Mouse (Mus musculus) hindbrain, embryonic 16.5 days (tissue): ENCODE measurements around the gene Dync2li1. TPM values are rescaled to one million over a fixed set of nuclear protein-coding genes. Genes with fewer than 3 reads are reported as not detected.

Source experiments
- ATAC-seq: fragments of 200-750 bp; cut with Nextera tagmentation; 2 replicates; pipeline ENCODE4 v1.8.0; 2017; ENCODE audit warnings: moderate TSS enrichment, moderate library complexity
- H3K27ac ChIP-seq: fragments of 300-500 bp; sonication (generic); 2 replicates; pipeline ENCODE4 v1.5.1; 2014; ENCODE audit warnings: low read depth, mild to moderate bottlenecking, control low read depth, low read length, moderate library complexity
- H3K27me3 ChIP-seq: fragments of 300-500 bp; sonication (generic); replicated peaks from 2 replicates; pipeline ENCODE4 v1.6.1; 2014; ENCODE audit warnings: low read length; ENCODE audit not compliant: control insufficient read depth, insufficient read depth
- H3K36me3 ChIP-seq: fragments of 300-500 bp; sonication (generic); 2 replicates; pipeline ENCODE4 v1.6.1; 2014; ENCODE audit warnings: mild to moderate bottlenecking, low read length, moderate library complexity, mixed read lengths; ENCODE audit not compliant: control insufficient read depth, insufficient read depth
- H3K4me1 ChIP-seq: fragments of 300-500 bp; sonication (generic); 2 replicates; pipeline ENCODE4 v1.6.1; 2014; ENCODE audit warnings: low read depth, low read length; ENCODE audit not compliant: control insufficient read depth, insufficient read depth
- H3K4me2 ChIP-seq: fragments of 300-500 bp; sonication (generic); 2 replicates; pipeline ENCODE4 v1.6.1; 2014; ENCODE audit warnings: mild to moderate bottlenecking, low read length, control low read depth, moderate library complexity
- H3K4me3 ChIP-seq: fragments of 300-500 bp; sonication (generic); 2 replicates; pipeline ENCODE4 v1.5.1; 2014; ENCODE audit warnings: mild to moderate bottlenecking, low read length, control low read depth, moderate library complexity
- H3K9ac ChIP-seq: fragments of 300-500 bp; sonication (generic); 2 replicates; pipeline ENCODE4 v1.6.1; 2014; ENCODE audit warnings: low read depth, mild to moderate bottlenecking, control low read depth, low read length, moderate library complexity
- H3K9me3 ChIP-seq: fragments of 300-500 bp; sonication (generic); 2 replicates; pipeline ENCODE4 v1.6.1; 2014; ENCODE audit warnings: mild to moderate bottlenecking, low read length, moderate library complexity; ENCODE audit not compliant: control insufficient read depth
- WGBS: fragments of 180-500 bp; shearing (Covaris S2); extraction: QIAGEN DNeasy Blood & Tissue Kit; methylation state at CpG from one replicate; pipeline ENCODE4 v1.1.7; 2014; 5-methylcytosine and 5-hydroxymethylcytosine counted together
- polyA plus RNA-seq: library from polyadenylated mRNA; unstranded; fragments of >200 nt; fragmentation: Nextera tagmentation; extraction: Ambion mirVana; gene quantifications from 2 replicates; pipeline ENCODE4 v1.2.1, GENCODE M21; 2015

The Dync2li1 gene
- polyA plus RNA-seq, 1 experiment from 2014 or later: 39.0 TPM

DNA sequence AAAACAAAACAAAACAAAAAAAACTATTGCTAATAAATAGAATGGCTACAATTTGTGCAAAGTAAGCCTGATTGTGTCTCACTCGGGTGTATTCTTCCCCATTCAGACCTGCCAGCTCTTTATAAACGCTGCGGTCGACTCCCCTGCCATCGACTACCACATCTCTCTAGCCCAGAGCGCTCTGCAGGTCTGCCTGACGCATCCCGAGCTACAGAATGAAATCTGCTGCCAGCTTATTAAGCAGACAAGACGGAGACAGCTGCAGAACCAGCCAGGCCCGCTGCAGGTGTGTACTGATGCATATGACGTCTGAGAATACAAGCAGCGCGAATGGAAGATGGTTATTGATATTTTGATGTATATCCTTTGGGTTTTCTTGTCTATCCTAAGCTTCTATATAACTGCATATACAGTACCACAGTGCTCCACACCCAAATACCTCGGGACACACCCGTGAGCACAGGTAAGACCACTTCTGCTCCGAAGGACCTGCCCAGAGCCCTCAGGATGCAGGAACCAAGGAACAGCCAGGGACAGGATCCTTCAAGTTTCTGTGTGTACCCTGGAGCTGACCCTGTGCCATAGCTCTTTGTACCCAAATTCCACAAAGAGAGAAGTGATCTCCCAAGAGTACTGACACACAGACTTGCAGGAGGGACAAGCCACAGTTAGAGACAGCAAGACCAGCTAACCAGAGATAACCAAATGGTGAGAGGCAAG lies 34.7 kb upstream of the Dync2li1 start:
- ATAC-seq: peak; percentile 58; the same call in 1 of the 2 replicates
- no peak overlapping the region for H3K4me3 ChIP-seq
- 67% methylated on average over 16 of the region's 16 CpGs for WGBS
- no peaks in the 10 kb centered on the region for H3K36me3 ChIP-seq
- H3K9me3 ChIP-seq: no peaks in the 10 kb centered on the region
- H3K4me1 ChIP-seq: peaks cover 3% of the 10 kb centered on the region
- H3K9ac ChIP-seq: no peak overlapping the region
- no peak overlapping the region for H3K27ac ChIP-seq
- H3K4me2 ChIP-seq: no peak overlapping the region
- H3K27me3 ChIP-seq: no peaks in the 10 kb centered on the region

DNA sequence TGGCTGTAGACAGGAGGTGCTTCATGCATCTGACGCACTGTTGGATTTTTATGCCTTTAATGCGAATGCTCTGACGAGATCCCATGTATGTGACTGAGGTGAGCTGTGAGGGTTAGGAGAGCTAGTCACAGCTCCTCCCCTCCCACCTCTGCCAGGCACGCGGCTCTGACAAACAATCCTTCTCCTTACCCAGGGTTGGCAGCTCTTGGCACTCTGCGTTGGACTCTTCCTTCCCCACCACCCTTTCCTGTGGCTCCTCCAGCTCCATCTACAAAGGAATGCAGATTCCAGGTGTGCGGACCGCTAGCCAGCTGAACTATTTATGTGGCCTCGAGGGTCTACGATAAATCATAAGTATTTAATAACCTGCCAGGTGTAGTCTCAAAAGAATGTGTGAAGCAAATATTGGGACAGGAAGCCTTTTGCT lies 30.3 kb upstream of the Dync2li1 start:
- 38% methylated on average over 10 of the region's 10 CpGs for WGBS
- H3K9ac ChIP-seq: 0 out of 2 replicates have a peak overlapping the region, but pooled peaks have one; percentile 29
- no peak for ATAC-seq

DNA sequence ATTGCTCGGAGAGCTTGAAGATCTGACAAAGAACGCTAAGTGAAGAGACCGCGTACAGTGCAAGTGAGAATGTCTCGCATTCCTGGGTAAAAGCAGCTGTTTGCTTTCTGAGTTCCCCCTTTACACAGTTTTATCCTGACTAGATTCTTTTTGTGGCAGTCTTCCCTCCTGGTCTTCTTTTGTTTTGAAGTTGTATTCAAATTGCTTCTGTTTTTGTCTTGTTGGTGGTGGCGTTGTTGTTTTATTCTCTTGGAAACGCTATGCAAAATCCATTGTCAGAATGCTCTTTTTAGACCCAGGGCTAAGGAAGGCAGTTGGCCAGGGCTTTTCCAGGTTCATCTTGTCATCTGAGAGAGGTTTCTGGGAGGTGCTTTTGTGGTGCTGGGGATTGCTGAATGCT lies 29.8 kb upstream of the Dync2li1 start:
- H3K9ac ChIP-seq: no peak overlapping the region
- no peak overlapping the region for H3K4me3 ChIP-seq
- no peak for ATAC-seq
- H3K27ac ChIP-seq: peak overlapping the region; percentile 25; the same call in 1 of the 2 replicates
- WGBS: 30% methylated on average over 7 of the region's 7 CpGs
- peaks cover 3% of the 10 kb centered on the region for H3K4me1 ChIP-seq
- H3K36me3 ChIP-seq: no peaks in the 10 kb centered on the region
- H3K4me2 ChIP-seq: peak overlapping the region; percentile 45
- no peaks in the 10 kb centered on the region for H3K27me3 ChIP-seq
- no peaks in the 10 kb centered on the region for H3K9me3 ChIP-seq

More for the DNA sequence above, 30.3 kb upstream of the Dync2li1 start:
- Histone ChIP-seq H3K27ac (no peak overlapping the region), H3K36me3 (no peaks in the 10 kb centered on the region), H3K4me2 (peak overlapping the region; percentile 45), H3K4me1 (peaks cover 3% of the 10 kb centered on the region), H3K27me3 (no peaks in the 10 kb centered on the region), H3K9me3 (no peaks in the 10 kb centered on the region), H3K4me3 (peak overlapping the region; percentile 15; the same call in 1 of the 2 replicates)

DNA sequence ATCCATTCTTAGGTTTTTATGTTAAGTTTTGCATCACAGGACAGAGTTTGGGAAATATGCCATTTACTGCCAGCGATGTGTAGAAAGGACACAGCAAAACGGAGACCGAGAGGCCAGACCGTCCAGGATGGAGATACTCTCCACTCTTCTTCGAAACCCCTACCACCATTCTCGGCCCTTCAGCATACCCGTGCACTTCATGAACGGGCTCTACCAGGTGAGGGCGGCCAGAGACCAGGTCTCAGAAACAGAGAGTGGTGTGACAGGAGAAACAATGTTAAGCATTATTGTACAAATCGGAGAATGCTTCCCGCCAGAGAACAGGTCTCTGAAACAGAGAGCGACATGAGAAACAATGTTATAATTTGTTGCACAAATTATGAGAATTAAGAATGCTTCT lies 28.4 kb upstream of the Dync2li1 start:
- H3K9me3 ChIP-seq: no peaks in the 10 kb centered on the region

DNA sequence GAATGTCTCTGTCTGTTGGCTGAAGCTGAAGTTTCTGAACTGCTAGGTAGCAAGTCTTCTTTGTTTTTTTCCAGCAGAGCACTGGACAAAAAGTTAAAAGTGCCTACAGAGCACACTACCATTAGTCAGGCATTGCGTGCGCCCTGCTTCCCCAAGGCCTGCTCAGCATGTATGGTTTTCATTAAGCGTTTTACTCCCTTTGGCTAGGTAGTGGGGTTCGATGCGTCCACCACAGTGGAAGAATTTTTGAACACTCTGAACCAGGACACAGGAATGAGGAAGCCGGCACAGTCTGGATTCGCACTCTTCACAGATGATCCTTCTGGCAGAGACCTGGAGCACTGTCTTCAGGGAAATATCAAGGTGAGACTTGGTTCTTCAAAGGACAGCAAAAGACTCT lies 27.4 kb upstream of the Dync2li1 start:
- no peak overlapping the region for H3K27ac ChIP-seq
- H3K9me3 ChIP-seq: no peaks in the 10 kb centered on the region
- WGBS: 92% methylated on average over 7 of the region's 7 CpGs
- H3K36me3 ChIP-seq: no peaks in the 10 kb centered on the region
- ATAC-seq: no peak
- peaks cover 3% of the 10 kb centered on the region for H3K4me1 ChIP-seq
- no peak overlapping the region for H3K4me3 ChIP-seq
- no peak overlapping the region for H3K9ac ChIP-seq
- H3K4me2 ChIP-seq: no peak overlapping the region
- H3K27me3 ChIP-seq: no peaks in the 10 kb centered on the region

More for the DNA sequence above, 28.4 kb upstream of the Dync2li1 start:
- Histone ChIP-seq H3K36me3 (no peaks in the 10 kb centered on the region), H3K27ac (no peak overlapping the region), H3K27me3 (no peaks in the 10 kb centered on the region), H3K4me1 (peaks cover 3% of the 10 kb centered on the region), H3K4me3 (no peak overlapping the region), H3K9ac (no peak overlapping the region), H3K4me2 (no peak overlapping the region)
- 95% methylated on average over 12 of the region's 12 CpGs for WGBS
- ATAC-seq: no peak

DNA sequence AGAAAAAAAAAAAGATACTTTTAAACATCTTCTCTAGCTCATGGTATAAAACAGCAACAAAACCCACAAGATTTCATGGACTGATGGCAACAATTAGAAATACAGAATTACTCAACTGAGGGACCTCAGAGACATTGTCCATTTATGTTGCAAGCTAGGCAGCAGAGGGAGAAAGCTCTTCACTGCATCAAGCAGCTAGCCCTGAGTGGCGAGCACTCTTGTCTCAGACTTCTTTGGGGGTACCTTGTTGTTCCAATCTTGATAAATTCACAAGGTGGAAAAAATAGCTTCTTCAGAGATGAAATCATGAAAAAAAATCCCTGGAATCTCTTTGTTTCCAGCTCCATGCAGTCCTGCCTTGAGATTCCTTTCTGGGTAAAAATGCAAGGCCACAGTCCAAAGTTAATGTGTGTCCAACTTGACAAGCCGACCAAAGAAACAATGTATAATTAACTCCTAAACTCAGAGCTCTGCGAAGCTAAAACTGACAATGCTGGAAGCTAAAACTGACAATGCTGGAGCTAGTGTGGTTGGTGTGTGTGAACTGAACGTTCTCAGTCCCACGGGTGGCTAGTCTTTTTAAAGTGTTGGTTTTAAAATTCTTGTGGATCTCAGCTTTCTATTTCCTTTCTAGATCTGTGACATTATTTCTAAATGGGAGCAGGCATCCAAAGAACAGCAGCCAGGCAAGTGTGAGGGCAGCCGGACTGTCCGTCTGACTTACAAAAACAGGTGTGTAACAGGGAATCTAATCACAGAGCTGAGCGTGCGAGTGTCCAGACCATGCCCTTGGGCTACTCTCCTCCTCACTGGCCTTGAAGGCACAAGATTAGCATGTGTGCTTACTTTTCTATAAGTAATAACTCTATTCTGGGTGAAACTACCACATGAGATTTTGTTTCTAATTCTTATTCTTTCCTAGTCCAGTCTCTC lies 26.0 kb upstream of the Dync2li1 start:
- WGBS: 70% methylated on average over 9 of the region's 9 CpGs
- Histone ChIP-seq H3K4me3 (no peak overlapping the region), H3K36me3 (no peaks in the 10 kb centered on the region), H3K4me2 (no peak overlapping the region), H3K4me1 (peaks cover 3% of the 10 kb centered on the region), H3K9me3 (no peaks in the 10 kb centered on the region), H3K9ac (no peak overlapping the region), H3K27ac (no peak overlapping the region), H3K27me3 (no peaks in the 10 kb centered on the region)
- no peak for ATAC-seq

DNA sequence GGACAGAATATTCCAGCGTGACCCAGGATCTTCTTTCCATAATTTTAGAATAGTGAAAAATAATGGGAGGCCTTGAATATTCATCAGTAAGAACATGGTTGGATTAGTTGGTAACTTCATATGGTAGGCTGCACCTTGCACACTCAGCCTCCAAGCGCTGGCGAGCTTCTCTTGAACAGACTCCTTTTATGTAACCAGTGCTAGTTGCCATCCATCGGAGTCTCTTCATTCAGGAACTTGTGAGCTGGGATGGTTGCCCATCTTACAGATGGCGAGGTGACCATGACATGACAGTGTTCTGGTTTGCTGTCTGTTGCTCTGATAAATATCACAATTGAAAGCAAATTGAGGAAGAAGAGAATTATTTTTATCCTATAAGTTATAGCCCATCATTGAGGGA lies 24.5 kb upstream of the Dync2li1 start:
- 87% methylated on average over 5 of the region's 5 CpGs for WGBS
- Histone ChIP-seq H3K9ac (no peak overlapping the region), H3K9me3 (no peaks in the 10 kb centered on the region), H3K4me3 (no peak overlapping the region), H3K4me1 (no peaks in the 10 kb centered on the region), H3K27me3 (no peaks in the 10 kb centered on the region), H3K36me3 (no peaks in the 10 kb centered on the region), H3K27ac (no peak overlapping the region), H3K4me2 (no peak overlapping the region)
- ATAC-seq: no peak

DNA sequence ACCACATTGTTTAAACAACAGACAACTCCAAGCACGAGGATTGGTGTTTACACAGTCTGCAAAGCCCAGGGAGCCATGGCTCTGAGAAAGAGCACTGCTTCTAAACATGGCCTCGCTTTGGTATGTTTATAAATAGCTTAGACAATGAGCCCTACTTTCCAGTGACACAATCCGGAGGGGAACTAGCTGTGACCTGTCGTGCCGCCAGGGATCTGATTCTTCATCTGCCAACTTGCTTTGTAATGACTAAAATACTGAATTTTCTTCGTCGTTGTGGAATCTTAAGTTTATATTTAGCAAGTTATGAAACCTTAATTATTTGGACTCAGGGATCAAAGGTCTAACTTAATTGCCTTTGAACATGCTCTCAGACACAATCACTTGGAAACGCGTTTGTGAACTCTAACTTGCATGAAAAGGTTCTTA lies 23.1 kb upstream of the Dync2li1 start:
- no peak overlapping the region for H3K4me2 ChIP-seq
- no peaks in the 10 kb centered on the region for H3K4me1 ChIP-seq
- WGBS: 66% methylated on average over 9 of the region's 9 CpGs
- no peaks in the 10 kb centered on the region for H3K9me3 ChIP-seq
- no peak overlapping the region for H3K9ac ChIP-seq
- ATAC-seq: no peak
- no peak overlapping the region for H3K27ac ChIP-seq
- no peaks in the 10 kb centered on the region for H3K27me3 ChIP-seq
- no peak overlapping the region for H3K4me3 ChIP-seq
- H3K36me3 ChIP-seq: no peaks in the 10 kb centered on the region
